Mouse (Mus musculus) layer of hippocampus, adult 18-20 months (tissue): ENCODE results near the gene Adgrb3. TPM values are rescaled to one million over a fixed set of nuclear protein-coding genes. Genes with fewer than 3 reads are reported as not detected.

Source experiments
- DNase-seq, 2 experiments: peaks; one replicate each; pipeline ENCODE4 v3.0.0; 2022; ENCODE audit warnings: low spot score in 2 of 2
- total RNA-seq, 2 experiments: library from RNA; stranded (reverse); gene quantifications; 2 replicates each; pipeline ENCODE4 v1.2.3; 2021

Gene Adgrb3
- total RNA-seq, 2 experiments from 2014 or later: 97.8 to 105 TPM

DNA sequence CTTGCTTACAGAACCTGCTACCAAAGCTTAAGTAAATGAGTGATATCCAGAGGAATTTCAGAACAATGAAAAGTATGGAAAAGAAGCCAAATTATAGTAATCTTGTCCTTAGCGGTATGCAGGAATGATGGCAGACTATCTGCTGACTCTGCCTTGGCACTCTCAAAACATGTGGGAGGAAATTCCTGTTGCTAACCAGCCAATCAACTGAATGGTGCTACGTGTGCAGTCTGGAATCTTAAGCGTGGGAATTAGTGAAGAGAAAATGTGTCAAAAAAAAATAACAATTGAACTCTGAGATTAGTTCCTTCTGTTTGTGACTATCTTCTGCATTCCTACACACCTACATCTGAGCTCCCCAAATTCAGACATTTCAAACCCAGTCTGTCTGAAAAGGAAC lies 683.3 kb downstream of the Adgrb3 start:
- peak; percentile 27 to 73 for DNase-seq

DNA sequence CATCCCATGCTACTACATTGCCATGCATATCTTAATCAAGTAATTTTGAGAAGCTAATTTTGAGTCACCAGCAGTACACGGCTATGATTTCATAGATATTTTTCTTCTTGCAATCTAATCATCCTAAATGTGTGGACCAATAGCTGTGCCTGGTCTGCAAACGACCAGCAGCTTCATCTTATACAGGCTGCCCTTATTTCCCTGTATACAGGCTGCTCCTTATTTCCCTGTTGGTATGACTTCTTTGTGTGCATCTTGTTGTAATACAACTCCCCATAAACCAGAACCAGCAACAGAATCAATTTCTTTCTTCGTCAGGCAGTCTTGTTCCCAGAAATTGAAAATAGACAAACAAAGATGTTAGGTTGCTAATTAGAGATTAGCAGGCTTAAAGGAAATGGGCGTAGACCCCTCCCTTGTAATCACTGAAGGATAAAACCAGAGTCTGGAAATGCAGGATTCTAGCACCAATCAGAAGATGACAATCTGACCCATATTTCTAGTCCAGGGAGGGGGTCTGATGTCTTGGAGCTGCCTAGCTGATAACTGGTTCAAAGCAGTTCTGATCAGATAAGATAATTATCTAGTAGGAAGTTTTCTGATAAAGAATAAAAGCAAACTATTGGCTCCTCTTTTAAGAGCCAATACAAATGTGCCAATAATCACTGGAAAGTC lies 697.2 kb downstream of the Adgrb3 start:
- no peak for DNase-seq

DNA sequence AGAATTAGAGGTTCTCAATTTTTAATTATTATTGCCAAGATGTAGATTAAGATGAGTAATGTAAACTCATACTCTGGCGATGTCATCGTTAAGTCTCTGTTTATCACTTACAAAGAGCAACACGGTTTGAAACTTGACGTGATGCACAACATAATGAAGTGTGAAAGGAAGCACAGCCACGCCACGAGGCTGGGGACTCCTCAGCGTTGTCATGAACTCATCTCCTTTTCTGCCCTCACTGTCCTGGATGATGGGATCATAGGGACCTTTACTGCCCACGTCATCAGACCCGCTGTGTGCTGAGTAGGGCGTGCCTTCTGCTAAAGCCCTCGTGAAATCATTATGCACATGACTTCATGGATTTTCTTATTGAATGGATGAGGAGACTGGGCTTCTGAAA lies 714.0 kb downstream of the Adgrb3 start:
- DNase-seq: no peak

DNA sequence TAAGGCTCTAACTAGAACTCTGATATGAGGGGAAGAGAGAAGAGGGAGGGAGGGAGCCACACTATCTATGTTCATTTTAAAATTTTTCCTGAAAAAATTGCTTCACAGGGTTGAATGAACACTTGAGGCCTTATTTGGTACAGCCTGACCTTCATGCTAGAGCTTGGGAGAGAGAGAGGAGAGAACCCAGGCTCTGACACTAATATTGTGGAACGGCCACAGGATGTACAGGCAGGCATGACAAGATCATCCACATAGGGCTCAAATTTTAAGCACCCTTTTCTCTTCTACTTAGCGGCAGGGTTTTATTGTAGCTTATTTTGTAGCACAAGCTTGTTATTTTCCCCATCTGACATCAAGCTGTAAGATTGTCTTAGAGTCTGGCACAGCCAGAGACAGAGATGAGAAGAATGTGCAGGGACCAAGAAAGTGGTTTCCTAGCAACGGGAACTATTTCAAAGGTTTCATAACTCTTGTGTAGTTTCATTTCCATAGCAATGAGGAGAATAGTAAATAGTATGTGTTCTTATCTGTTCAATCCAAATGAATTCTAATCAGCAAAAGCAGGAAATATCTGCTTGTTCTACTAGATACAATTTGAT lies 721.9 kb downstream of the Adgrb3 start:
- DNase-seq: peak in 1 of 2 experiments; percentile 66

DNA sequence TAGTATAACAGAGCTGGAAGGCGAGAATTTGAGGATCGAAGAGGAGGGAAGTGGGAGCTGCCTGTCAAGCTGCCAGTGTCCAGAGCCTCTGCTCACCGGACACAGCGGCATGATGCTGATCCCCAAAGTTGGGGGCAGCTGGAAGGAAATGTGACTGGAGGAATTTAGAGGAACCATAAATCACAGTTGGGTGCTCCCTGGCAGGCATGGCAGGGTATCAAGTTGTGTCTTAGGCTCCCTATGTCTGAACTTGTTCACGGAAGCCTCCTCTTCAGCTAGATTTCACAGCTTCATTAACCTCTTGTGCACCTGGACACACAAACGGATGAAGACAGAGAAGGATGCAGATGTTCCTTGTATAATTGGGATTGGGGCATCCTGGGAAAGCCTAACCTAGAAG lies 722.8 kb downstream of the Adgrb3 start:
- no peak for DNase-seq

DNA sequence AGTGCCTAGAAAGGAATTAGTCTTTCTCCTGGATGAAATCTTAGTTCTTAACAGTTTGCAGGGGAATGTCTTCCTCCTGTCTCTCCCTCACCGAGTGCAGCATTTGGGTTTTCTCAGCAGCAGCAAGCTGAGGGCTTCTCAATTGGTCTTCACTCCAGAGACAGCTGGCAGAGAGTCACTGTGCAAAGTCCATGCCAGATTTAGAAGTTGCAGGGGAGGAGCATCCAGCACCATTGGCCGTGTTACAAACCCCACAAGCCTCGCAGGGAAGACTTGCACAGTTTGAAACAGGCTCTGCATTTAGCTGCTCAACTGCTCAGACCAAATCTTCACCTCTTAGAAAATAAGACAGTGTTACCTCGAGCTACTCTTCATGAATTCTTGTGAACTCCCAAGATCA lies 724.1 kb downstream of the Adgrb3 start:
- DNase-seq: peak; percentile 86 to 91

DNA sequence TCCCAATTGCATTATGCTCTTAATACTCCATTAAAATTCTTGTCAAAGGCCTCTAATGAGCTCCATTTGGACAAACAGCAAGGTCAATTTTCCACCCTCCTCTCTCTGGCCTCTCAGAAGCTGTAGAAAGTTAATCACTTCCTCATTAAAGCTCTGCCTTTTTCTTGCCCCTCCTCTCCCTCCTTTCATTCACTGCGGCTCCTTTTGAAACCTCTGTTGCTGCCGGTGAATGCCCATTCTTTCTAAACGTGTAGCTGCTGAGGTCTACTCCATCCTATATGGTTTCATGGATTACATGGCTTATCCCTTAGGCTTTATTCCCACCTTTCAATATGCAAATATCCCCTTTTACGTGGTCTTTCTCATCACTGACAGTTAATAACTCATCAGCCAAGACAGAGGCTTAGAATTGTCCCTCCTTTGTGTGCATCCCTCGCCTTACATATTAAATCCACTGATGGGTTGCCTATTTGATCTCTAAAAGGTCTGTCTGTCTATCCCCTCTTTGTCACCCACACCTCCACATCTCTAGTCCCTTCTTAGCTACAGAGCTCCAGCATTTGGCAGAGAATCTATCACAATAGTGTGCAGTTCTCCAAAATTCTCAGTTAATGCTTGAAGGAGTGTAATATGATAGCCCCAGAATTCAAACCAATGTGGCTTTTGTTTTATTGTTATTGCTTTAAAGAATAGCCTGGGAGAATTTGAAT lies 741.3 kb downstream of the Adgrb3 start:
- DNase-seq: no peak

DNA sequence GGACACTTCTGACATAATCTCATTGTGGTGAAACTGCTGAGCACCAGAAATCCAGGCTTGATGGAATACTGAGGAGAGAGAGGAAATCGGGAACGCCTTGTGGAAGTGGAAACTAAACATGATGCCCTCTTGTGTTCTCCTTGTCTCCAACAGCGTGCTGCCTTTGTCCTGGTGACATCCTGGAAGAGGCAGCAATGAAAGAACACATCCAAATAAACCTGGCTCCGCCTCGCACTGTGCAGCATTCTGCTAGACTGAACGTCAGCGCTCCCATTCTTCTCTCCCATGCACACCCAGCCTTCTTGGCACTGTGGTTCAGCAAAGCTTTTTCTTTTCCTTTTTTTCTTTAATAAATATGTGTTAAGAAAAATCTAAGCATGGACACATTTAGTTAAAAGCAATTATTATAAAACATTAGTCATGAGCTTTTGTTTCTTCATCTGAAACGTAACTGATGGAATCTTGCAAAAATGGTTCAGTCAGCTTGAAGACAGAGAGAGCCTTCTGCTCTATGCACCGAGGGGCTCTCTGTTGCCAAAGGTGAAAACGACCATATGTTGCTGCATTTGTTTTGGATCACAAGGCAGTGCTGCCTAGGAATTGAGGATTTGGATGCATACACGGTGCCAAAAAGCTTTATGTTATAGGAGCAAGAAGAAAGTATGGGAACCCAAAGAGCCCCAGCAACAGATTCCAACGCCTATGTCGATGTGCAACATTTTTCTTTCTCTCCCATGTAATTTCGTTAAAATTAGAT lies 743.7 kb downstream of the Adgrb3 start:
- peak; percentile 36 to 61 for DNase-seq

DNA sequence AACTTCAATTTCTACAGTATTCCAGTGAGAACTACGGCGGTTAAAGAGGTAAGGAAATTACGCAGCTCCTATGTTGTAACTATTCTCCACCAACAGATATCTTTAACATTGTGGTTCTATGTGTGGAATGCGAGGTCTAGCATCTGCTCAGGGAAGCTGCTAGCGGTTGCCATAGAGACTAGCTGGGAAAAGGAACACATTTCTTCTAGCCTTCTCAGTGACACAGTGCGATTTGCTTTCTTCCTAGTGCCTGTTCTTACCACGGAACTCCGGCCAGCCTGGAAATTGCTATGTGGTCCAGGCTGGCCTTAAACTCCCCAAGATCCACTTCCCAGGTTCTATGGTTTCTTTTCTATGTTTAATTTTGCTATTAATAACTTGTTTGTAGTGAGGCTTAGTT lies 747.1 kb downstream of the Adgrb3 start:
- peak; percentile 47 to 72 for DNase-seq

DNA sequence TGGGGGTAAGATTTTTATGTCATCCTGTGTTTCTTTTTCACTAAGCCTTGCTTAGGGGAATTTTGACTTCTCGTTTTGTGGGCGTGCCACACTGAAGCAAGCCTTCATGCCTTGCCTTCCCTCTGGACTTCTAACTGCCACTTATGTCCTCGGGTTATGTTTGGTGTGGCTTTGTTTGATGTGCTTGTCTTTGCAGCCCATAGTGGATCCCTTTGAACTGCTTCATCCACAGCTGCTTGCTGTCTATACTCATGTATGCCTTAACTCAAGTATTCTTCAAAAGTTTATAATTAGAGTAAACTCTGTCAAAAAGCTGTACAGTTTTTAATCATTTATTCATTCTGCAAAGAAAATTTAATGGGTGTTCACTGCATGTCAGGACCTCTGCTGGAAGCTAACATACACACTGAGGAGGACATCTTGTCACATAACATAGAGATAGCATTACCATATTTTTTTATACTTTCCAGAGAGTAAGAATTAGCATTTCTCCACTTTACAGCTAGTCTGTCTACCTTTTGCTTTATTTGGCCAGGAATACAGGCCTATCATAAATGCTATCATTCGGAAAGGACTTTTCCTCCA lies 748.1 kb downstream of the Adgrb3 start:
- no peak for DNase-seq

DNA sequence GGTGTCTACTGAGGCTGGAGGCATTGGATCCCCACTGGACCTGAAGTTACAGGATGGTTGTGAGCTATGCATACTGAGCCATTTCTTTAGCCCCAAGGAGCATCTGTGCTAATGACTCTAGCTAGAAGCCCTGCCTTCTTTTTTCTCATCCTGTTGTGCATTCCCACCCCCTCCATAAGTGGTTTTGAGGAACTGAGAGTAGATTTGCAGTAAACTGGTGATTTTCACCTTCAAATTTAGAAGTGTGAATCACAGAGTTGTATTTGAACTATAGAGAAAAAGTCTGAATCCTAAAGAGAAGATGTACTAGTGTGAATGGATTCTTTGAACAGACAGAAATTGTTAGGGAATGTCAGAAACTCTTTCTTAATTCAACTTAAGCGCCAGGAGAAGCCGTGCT lies 750.1 kb downstream of the Adgrb3 start:
- DNase-seq: no peak

DNA sequence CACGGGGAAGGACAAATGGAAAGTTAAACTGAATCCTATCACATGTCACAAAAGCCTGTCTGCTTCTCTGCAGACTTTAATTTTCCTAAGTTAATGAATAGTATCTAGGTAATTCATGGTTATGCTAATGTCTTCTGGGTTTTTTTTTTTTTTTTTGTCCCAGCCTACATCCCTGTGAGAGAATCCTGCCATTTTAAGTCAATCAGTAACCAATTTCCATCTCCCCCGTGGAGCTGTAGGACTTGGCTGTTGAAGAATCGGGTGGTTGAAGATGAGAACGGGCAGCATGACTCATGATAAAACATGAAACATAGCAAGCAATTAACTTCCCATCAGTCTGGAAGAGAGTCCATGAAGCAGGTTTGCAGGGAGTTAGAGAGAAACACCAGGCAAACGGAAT lies 753.6 kb downstream of the Adgrb3 start:
- no peak for DNase-seq

DNA sequence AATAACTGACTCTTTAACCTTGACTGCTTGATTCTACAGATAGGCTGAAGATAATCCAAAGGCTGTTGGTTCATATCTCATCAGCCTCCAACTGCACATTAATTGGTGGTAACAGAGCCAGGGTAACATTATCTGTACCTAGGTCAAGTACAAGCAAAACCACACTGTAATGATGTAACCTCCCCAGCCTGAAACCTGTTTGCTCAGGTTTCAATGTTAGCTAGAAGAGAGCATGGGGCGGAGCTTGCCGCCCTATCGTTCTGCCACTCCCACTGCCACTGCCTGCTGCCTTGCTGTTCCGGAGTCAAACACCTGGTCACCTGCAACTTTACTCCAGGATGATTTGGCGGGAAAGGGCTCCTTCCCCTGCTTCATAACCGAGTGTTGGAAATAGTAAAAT lies 765.5 kb downstream of the Adgrb3 start:
- no peak for DNase-seq

DNA sequence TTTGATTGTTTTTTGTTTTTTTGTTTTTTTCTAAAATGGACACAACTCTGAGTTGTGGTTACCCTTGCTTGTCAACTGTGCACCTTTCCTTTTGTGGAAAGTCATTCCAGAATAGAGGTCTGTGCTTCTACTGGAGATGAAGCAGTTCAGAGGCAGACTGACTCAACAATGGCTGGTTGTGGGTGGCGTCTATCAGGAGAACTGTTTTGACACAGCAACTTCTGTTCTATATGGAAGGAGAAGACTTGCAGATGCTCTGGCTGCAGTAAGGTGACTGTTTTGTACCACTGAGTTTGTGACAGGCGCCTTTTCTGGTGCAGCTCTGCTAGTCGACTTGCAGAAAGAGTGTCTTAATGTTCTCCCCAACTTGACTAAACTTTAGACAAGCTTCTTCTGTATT lies 768.6 kb downstream of the Adgrb3 start:
- DNase-seq: peak in 1 of 2 experiments; percentile 50

DNA sequence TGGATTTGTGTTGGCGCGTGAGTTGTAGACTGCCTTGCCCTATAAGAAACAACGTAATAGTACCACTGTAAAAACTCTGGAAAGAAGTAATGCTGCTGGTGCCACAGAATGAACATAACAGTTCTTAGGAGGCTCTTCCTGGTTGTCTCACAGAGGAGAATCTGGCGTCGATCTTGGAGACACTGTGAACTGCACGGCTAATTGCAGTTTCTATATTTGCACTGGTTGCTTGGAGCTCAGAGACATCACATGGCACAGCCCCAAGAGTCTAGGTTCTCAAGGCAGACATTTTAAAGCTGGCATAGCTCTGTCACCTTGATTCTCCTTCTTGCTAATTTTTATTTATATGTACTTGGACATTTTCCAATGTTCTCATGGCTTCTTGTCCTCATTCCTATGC lies 769.3 kb downstream of the Adgrb3 start:
- peak in 1 of 2 experiments; percentile 49 for DNase-seq

DNA sequence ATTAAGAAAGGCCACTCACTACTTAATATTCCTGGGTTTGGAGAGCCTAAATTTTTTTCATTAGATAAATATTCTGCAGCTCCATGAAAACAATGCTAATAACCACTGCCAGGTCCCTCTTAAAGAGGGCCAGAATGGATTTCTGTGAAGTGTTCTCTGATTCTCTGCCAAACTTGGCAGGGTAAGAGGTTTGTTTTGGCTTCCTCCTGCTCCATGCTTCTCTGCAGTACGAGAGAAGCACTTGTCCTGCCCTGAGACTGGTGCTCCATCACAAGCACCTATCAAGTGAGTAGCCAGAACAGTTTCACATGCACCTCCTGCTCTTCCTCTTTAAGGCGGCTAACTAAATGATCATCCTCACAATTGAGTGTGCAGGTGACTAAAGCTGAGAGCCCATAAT lies 771.9 kb downstream of the Adgrb3 start:
- DNase-seq: no peak

DNA sequence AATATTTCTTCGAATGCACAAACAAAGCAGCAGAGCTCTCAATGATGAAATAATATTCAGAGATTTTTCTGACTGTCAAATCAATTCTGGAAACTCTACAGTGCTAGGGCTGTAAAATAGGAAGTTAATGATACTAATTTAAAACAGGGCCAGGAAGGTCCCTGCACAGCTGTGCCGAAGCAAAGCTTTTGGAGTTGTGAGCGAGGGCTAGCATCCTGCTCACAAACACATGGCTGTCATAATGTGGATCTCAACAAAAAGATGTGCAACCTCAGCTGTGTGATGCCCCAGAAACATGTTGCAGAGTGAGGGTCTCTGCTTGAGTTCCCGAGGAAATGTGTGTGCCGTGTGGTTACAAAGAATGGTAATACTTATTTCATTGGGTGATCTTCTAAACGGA lies 772.3 kb downstream of the Adgrb3 start:
- DNase-seq: no peak

DNA sequence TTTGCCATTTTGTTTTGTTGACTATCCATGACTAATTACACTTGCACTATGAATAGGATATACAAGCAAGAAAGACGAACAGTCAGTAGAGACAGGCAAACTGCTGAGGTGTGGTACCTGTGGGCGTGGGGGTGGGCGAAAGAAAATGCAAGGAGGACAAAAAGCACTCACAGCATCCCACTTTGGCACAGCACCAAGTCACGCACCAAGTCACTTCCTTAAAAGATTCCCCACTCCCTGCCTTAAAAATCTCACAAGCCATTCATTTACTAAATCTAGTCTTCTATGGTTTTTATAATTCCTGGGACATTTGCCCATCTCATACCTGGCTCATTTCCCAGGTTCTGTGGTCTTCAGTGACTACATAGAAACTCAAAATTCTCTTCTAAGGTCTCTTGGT lies 787.4 kb downstream of the Adgrb3 start:
- no peak for DNase-seq

DNA sequence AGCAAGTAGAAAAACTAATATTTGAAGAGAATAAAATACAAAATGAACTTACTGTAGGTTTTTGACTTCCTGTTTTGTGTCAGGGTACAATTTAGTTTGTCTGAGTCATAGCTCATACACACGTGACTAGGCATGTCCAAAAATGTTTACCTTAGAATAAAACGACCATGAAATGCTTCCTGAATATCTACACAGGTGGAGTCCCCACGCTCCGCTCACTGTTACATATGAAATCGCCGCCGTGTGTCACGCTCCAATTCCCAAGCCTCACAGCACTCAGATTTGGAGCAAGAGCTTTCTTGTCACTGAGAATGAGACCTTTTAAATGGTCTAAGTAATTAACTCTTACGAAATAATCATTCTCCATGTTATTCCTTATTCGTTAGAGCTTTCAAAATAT lies 795.3 kb downstream of the Adgrb3 start:
- no peak for DNase-seq

DNA sequence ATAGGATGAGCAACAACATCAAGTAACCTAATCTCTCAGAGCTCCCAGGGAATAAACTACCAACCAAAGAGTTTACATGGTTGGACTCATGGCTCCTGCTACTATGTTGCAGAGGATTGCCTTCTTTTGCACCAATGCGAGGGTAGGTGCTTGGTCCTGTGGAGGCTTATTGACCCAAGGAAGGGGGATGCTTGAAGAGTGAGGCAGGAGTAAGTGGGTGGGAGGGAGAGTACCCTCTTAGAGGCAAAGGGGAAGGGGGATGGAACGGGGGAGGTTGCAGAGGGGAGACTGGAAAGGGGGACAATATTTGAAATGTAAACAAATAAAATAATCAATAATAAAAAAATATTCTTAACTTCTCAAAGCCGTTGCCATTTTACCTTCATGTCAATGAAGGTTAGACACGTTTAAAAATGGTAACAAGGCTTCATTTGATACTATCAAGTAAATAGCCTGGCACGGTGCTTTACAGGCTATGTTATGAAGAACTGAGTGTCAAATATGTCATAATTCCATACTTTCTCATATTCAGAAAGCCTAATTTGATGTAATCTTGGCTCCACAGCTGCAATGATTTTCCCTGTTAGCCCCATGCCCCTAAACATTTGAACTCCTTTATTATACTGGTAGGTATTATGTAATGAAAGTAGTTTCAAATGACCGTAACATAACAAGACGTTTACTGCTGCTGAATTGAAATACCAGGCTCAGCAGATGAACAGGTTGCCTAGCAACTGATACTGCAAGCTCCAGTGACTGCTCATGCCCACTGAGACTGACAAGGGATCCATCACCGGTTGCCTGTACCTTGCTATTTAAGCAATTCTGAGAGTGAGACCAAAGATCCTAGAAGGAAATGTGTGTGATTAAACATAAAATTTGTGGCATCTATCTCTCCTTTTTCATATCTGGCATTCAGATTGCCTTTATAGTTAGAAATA lies 796.1 kb downstream of the Adgrb3 start:
- DNase-seq: peak in 1 of 2 experiments; percentile 71
